Mouse (Mus musculus): ENCODE measurements around the gene Prkg1.

- TF ChIP-seq CTCF (IDR thresholded peaks at IDR 0.05; ENCODE audit: low read depth, low read length) = no peak
- TF ChIP-seq POLR2A (IDR thresholded peaks at IDR 0.05; ENCODE audit: borderline replicate concordance, low read depth, low read length) = no peak
Measured at GRCm38 (mm10) chr19:31177279-31177922, 587.4 kb downstream of the Prkg1 start.
